Mouse (Mus musculus): ENCODE results near the gene Hist1h4m.
"Not testable (repeated sequence)": the region's sequence is repeated elsewhere in the genome, so short reads cannot be mapped to it uniquely, and the experiment has no call there.

The Hist1h4m gene

DNA sequence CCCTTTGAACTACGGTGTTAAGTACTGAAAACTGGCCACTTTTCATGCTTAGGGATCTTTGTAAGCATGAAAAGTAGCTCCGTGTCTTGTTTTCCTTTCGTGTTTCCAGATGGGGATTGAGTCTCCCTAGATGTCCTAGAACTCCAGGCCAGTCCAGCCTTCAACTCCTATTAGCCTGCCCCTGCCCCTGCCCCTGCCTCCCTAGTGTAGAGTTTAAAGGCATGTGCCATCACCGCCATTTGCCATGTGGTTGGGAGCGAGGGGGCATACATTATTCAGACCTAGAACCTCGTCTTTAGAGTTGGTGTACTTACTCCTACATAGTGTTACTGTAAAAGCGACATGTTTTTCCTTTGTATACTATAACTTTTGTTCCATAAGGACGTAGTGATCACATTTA lies 472 bp upstream of the Hist1h4m start:
- not testable (repeated sequence) for DNase-seq (ENCODE audit: low read depth)

DNA sequence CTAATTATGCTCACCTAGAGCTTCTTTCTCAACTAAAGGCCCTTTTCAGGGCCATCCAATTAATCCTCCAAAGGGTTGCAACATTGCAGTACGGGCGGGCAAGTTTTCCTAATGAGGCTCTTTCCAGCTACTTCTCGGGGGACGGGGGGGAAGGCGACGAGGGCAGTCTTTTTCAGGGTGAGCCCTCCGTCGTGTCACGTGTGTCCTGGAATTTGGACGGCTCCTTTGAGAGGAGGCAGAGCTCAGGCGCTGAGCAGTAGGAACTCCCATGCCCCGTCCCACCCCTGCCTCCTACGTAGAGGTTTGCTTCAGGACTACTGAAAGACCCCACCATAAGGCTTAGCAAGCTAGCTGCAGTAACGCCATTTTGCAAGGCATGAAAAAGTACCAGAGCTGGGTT lies 546 bp downstream of the Hist1h4m start:
- not testable (repeated sequence) for DNase-seq (ENCODE audit: low read depth)

DNA sequence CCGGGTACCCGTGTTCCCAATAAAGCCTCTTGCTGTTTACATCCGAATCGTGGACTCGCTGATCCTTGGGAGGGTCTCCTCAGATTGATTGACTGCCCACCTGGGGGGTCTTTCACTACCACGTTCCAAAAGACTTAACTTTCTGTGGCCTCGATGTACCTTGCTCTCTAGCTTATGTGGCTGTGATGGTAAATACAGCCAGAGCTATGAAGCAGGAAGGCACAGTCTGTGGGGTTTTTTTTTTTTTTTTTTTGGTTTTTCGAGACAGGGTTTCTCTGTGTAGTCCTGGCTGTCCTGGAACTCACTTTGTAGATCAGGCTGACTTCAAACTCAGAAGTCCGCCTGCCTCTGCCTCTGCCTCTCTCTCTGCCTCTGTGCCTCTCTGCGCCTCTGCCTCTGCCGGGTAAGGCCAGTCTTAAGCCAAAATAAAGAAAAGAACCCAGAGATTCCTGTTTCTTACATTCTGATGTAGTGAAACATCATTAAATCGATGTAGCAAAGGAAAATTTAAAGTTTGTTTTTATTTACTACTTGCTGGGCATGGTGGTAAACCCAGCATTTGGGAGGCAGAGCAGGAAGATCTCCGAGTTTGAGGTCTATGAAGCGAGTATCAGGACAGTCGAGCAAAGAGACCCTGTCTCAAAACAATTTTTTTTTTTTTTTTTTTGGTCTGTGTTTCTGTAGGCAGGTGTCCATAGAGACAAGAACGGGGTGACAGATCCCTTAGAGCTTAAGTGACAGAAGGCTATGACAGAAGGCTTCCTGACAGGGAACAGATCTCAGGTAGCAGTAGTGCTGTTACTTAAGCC lies 8.7 kb downstream of the Hist1h4m start:
- DNase-seq (ENCODE audit: low read depth) = not testable (repeated sequence)

DNA sequence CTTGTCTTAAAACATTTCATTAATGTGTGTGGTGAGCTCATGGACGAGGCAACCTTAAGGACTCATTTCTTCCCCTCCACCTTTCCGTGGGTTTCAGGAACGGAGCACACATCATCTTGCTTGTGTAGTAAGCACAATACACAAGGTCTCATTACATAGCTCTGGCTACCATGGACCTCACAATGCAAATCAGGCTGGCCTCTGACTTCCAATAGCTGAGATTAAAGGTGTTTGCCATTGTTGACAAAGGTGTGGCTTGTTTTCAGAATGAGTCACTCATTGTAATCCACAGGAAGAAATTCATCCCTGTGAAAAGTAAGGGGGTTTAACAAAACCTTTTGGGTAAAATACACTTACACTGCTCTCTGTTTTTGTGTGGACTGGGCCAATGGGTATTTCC lies 17.0 kb downstream of the Hist1h4m start:
- no peak for DNase-seq (ENCODE audit: low read depth)

DNA sequence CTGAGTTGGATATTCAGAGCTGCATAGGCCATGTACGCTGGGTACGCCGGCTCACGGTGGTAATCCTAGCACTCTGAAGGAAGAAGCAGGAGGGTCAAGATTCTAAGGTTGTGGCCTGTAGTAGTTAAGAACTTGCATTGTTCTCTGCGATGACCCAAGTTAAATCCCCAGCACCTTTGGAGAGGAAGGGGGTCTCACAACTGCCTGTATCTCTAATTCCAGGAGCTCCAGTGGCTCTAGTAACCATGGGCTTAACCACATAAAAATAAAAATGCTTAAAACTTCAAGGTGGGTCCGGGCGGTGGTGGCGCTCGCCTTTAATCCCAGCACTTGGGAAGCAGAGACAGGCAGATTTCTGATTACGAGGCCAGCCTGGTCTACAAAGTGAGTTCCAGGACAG lies 18.8 kb downstream of the Hist1h4m start:
- no peak for DNase-seq (ENCODE audit: low read depth)

DNA sequence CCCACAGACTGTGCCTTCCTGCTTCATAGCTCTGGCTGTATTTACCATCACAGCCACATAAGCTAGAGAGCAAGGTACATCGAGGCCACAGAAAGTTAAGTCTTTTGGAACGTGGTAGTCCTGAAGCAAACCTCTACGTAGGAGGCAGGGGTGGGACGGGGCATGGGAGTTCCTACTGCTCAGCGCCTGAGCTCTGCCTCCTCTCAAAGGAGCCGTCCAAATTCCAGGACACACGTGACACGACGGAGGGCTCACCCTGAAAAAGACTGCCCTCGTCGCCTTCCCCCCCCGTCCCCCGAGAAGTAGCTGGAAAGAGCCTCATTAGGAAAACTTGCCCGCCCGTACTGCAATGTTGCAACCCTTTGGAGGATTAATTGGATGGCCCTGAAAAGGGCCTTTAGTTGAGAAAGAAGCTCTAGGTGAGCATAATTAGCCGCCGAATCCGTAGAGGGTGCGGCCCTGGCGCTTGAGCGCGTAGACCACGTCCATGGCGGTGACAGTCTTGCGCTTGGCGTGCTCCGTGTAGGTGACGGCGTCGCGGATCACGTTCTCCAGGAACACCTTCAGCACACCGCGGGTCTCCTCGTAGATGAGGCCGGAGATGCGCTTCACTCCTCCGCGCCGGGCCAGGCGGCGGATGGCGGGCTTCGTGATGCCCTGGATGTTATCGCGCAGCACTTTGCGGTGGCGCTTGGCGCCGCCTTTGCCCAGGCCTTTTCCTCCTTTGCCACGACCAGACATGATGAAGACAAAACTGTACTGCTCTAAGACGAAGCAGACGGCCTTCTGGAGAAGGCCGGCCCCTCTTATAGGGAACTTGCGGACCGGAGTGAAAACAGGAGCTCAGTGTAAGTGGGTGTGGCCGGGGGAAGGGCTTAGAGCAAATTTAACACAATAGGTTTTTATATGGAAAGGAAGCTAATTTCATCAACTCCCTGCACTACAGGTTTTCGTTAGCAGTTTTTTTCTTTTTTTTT lies 20.2 kb downstream of the Hist1h4m start, which contains the start of gene Hist1h4n:
Gene Hist1h4n (minus strand): TSS at position 779 of the 977 bp plus-strand sequence.
- not testable (repeated sequence) for DNase-seq (ENCODE audit: low read depth)

DNA sequence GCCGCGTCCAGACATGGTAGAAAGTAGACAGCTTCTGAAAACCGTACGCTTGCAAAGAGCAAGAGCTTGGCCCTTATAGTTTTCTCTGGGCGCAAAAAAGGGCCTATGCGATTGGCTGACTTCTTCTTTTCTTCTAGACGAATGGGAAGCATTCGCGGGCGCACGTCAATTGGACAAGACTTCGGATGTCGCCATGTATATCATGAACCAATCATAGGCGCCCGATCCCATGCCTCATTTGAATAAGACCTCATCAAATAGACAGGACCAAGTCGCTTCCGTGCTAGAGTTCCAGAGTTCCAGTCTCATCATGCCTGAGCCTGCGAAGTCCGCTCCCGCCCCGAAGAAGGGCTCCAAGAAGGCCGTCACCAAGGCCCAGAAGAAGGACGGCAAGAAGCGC lies 21.9 kb downstream of the Hist1h4m start, which contains the start of the genes Hist1h2ap and Hist1h2br:
Gene Hist1h2ap (minus strand): TSS at position 47 of the 400 bp plus-strand sequence.
Gene Hist1h2br (plus strand): TSS at position 283 of the 400 bp plus-strand sequence.
- DNase-seq (ENCODE audit: low read depth) = not testable (repeated sequence)

DNA sequence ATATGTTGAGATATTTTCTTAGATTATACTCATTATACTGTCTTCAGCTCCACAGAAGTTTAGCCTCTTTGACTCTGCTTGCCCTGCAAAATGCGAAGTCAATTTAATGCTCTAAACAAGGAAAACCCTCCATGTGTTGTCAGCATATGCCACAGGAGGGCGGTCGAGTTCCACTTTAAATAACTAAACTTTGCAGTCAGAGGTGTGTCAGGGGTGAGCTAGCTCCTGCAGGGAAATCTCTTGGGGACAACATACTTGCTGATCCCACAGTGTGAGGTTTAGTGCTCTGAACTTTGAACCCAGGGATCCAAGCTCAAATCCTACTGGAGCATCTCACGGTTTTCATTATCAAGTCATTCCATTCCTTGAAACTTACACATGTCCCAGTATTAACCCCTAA lies 29.0 kb downstream of the Hist1h4m start:
- DNase-seq (ENCODE audit: low read depth) = not testable (repeated sequence)

DNA sequence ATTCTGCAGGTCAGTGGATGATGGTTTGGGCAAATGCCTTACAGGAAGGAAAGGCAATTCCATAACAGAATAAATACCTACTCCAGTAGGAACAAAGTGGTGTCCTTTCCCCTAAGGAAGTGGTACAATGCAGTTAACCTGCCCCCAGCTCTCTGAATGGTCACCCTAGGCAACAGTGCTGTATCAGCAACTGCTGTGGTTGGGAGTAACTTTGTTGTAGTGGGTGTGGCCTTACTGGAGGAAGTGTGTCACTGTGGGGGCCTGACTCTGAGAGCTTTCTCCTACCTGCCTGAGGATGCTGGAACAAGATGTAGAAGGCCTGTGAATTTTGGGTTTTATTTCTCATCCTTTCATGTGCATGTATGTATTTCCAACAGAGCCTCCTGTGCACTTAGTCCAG lies 34.8 kb downstream of the Hist1h4m start:
- DNase-seq (ENCODE audit: low read depth) = not testable (repeated sequence)

DNA sequence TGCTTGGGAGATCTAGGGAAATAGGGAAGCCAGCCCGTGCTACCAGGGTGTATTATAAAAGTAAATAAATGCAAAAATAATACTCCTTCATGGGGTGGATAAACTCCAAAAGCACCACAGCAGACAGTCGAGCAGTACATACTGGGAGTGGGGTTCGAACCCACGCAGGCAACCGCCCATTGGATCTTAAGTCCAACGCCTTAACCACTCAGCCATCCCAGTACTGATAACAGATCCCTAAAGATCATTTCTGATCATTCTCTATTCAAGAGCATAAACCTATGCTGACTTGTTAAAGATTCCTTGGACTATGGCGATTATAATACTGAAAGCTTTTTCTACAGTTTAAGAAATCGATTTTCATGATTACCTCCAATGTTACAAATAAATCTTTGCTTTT lies 36.3 kb downstream of the Hist1h4m start:
- DNase-seq (ENCODE audit: low read depth) = peak; percentile 19

DNA sequence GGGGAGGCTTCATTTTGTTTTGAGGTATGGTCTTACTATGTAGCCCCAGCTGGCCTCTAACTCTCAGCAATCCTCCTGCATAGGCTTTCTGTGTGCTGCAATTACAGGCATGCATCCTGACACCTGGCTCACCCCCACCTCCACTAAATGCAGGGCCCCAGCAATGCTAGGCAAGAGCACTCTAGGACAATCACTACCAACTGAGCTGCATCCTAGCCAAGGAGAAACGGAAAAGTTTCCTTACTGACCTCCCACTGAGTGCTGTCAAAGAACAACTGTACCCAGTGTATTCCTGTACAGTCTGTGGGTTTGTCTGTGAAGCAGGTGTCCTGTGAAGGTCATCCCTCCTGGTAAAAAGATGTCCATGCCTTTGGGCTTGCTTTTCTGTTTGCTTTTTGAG lies 39.1 kb downstream of the Hist1h4m start:
- DNase-seq (ENCODE audit: low read depth) = not testable (repeated sequence)

DNA sequence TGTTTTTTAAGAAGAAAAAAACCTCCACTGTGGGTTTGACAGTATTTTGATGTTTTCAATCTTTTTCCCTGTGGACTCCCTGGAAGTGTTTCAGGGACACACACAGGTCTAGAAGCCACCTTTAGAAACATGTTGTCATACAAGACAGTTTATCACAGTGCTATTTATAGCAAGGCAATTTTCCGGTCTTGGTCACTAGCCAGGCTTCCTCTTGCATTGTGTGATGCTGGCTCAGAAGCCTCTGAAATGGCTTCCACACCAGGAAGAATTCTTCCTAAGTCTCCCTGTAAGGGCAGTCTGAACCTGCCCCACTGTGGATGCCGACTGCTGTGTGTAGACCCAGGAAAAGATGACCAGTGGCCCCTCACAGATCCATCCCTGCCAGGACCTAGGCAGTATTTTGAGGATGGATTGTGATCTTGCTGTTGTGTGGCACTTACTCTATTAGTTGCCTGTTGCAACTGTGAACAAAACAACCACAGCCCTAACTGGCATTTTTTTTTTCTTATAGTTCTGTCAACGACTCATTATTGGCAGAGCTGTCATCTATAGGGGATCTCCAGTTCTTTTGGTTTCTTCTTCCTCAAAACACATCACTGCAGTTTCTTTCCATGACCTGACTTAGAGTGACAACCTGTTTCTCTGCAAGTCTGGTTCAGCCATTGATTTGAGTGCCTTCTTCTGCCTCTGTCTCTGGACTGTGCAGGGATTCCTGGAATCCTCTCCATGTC lies 40.8 kb downstream of the Hist1h4m start:
- DNase-seq (ENCODE audit: low read depth) = peak; percentile 89

DNA sequence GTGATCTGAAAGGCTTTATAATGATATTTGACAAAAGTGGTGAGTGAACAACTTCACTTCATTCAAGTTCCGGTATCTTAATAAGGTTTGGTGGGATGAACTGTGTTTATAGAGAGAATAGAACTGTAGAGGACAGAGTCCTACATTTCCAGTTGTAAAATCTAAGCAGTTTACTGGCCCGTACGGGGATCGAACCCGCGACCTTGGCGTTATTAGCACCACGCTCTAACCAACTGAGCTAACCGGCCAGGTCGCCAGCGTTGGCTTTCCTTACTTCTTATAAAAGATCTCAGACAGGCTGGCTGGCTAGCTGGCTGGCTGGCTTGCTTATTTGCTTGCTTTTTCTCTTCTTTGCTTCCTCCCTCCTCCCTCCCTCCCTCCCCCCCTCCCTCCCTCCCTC lies 43.6 kb downstream of the Hist1h4m start:
- DNase-seq (ENCODE audit: low read depth) = peak; percentile 88

DNA sequence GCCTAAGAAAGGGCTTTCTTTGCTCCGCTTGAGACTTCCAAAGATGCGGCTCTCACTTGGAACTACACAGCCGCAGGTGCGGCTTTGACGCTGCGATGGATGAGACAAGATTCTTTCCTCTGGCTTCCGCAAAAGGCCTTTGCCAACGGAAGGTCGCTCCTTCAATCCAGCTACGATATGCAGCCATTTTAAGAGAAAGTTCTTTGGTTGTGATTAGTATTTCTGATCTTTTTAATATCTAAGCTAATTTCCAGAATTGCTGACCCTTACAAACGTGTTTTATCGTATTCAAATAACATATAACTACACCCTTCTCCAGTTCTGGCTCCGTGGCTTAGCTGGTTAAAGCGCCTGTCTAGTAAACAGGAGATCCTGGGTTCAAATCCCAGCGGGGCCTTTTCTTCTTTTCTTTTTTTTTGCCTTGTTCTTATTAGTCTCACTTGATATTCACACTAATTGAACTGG lies 44.2 kb downstream of the Hist1h4m start:
- DNase-seq (ENCODE audit: low read depth) = peak; percentile 78

DNA sequence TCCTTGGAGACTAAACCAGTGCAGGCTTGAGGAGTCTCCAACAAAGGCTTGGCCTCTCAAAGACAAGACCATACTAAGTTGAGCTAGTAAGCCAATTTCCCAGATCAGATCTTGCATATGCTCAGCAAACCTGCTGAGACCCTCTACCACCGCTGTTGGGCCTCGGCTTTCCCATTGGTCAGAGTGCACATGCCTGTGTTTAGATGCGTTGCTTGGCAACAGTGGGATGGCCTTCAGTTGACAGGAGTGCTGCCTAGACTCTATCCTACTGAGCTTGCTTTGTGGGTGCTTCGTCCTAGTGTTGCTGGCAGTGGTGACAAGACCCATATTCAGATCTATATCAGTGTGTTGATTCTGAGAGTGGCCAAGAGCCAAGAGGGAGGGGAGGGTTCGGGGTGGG lies 50.1 kb downstream of the Hist1h4m start:
- DNase-seq (ENCODE audit: low read depth) = no peak
